Mouse (Mus musculus): ENCODE results near the gene Actl10. TPM values are rescaled to one million over a fixed set of nuclear protein-coding genes. Genes with fewer than 3 reads are reported as not detected.

Gene Actl10
- polyA plus RNA-seq, 1 experiment from 2014 or later: 0.15 TPM

DNA sequence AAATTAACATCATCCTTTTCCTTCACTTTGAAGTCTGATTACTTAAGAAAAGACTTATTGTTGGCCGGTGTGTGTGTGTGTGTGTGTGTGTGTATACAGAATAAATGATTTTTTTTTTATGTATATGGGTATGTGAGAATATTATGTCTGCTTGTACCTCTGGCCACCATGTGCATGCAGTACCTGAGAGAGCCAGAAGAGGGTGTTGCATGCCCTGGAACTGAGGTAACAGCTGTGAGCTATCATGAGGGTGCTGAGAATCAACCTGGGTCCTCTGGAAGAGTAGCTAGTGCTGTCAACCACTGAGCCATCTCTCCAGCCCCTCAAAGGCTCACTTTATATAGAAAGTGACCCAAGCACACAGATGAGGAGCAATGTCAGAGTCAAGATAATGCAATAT, 29.8 kb downstream of the Actl10 start:
- 94% methylated on average over 1 of the region's 1 CpGs for WGBS
- H3K27me3 ChIP-seq (replicated peaks; ENCODE audit: control insufficient read depth, insufficient read depth, low read length): no peaks in the 10 kb centered on the region
- peaks cover 27% of the 10 kb centered on the region for H3K4me1 ChIP-seq (ENCODE audit: control insufficient read depth, insufficient read depth, low read length)
- no peak overlapping the region for H3K9ac ChIP-seq (ENCODE audit: low read length)
- no peaks in the 10 kb centered on the region for H3K9me3 ChIP-seq (replicated peaks; ENCODE audit: control insufficient read depth, low read length)
- ATAC-seq (no peak), DNase-seq (ENCODE audit: low spot score) (no peak)
- H3K4me3 ChIP-seq (ENCODE audit: low read depth, low read length): no peak overlapping the region
- H3K36me3 ChIP-seq (ENCODE audit: control insufficient read depth, insufficient read depth, low read length): no peaks in the 10 kb centered on the region
- H3K4me2 ChIP-seq (ENCODE audit: low read length): no peak overlapping the region
- no peak overlapping the region for H3K27ac ChIP-seq (ENCODE audit: low read depth, low read length)

DNA sequence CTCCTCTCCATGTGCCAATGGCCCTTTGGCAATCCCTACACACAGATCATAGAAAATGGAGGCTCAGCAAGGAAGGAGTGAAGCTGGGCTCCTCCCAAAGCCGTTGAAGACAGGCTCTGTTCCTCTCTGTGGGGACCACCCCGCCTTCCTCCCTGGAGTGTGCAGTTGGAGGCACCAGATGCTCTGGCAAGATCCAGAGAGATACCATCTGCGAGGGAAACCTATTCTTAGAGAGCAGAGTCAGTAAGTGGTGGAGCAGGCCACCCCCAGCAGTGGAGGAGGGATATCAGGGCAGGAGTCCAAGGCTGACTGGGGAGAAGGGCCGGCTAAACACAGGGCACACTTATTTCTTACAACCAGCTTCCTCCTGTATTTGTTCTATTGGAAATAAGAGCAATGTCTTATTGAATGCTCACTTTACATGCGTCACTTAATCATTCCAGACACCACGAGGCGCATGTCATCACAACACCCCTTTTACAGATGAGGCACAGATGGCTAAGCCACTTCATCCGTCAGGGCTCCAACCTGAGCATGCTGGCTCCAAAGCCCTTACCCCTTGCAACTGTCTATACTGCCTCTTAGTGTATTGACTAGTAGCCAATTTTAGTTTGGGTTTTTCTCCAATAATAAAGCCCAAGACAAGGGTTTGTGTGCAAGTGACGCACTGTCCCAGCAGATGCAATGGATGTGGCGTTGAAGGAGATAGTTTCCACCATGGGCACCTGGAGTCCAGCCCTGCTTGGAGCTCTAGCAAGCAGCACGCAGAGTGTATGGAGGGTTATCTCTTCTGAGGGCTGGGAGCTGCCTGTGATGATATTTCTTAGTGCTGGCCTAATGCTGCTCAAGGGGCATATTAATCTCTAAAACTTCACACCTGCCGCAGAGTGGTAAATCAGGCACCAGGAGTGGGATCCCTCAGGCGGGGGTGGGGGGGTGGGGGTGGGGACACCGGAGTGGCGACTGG, 32.6 kb downstream of the Actl10 start:
- no peak overlapping the region for H3K9ac ChIP-seq (ENCODE audit: low read length)
- H3K4me2 ChIP-seq (ENCODE audit: low read length): no peak overlapping the region
- H3K27ac ChIP-seq (ENCODE audit: low read depth, low read length): peak overlapping the region; percentile 81
- no peak overlapping the region for H3K4me3 ChIP-seq (ENCODE audit: low read depth, low read length)
- WGBS: 53% methylated on average over 15 of the region's 15 CpGs
- peak; percentile 93 for DNase-seq (ENCODE audit: low spot score)
- peaks cover 22% of the 10 kb centered on the region for H3K4me1 ChIP-seq (ENCODE audit: control insufficient read depth, insufficient read depth, low read length)
- H3K36me3 ChIP-seq (ENCODE audit: control insufficient read depth, insufficient read depth, low read length): no peaks in the 10 kb centered on the region
- no peaks in the 10 kb centered on the region for H3K9me3 ChIP-seq (replicated peaks; ENCODE audit: control insufficient read depth, low read length)
- no peaks in the 10 kb centered on the region for H3K27me3 ChIP-seq (replicated peaks; ENCODE audit: control insufficient read depth, insufficient read depth, low read length)
- peak; percentile 97 for ATAC-seq

DNA sequence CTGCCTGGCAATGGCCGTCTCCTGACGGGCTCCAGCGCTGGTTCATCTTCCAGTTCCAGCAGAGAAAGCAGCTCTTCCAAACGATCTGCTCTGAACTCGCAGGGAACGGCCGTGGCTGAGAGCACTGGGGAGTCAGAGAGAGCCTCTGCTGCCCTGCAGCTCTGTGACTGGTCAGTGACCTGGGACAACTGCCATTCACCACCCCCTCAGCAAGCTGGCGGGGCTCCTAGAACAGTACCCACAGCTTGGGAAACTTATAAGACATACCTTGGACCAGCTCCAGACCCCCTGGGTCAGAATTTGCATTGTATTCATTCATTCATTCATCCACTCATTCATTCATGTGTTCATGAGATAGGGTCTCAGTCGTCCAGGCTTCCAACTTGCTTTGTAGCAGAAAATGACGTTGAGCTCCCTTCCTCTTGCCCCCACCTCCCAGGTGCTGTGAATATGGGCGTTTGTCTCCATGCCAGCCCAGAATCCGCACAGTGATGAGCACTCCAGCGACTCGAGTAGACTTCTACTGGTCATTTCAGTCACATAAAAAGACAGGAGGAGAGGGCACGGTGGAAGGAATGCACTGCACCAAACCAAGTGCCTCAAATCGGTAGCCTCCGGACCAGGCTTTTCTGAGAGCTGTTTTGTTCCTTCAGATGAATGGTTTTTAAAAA, 33.5 kb downstream of the Actl10 start:
- peaks cover 22% of the 10 kb centered on the region for H3K4me1 ChIP-seq (ENCODE audit: control insufficient read depth, insufficient read depth, low read length)
- no peak overlapping the region for H3K4me3 ChIP-seq (ENCODE audit: low read depth, low read length)
- no peaks in the 10 kb centered on the region for H3K36me3 ChIP-seq (ENCODE audit: control insufficient read depth, insufficient read depth, low read length)
- H3K27ac ChIP-seq (ENCODE audit: low read depth, low read length): peak overlapping the region; percentile 81; the same call in 1 of the 2 replicates
- no peaks in the 10 kb centered on the region for H3K27me3 ChIP-seq (replicated peaks; ENCODE audit: control insufficient read depth, insufficient read depth, low read length)
- no peak for ATAC-seq
- no peak for DNase-seq (ENCODE audit: low spot score)
- WGBS: 48% methylated on average over 17 of the region's 17 CpGs
- H3K9me3 ChIP-seq (replicated peaks; ENCODE audit: control insufficient read depth, low read length): no peaks in the 10 kb centered on the region
- no peak overlapping the region for H3K4me2 ChIP-seq (ENCODE audit: low read length)
- no peak overlapping the region for H3K9ac ChIP-seq (ENCODE audit: low read length)

DNA sequence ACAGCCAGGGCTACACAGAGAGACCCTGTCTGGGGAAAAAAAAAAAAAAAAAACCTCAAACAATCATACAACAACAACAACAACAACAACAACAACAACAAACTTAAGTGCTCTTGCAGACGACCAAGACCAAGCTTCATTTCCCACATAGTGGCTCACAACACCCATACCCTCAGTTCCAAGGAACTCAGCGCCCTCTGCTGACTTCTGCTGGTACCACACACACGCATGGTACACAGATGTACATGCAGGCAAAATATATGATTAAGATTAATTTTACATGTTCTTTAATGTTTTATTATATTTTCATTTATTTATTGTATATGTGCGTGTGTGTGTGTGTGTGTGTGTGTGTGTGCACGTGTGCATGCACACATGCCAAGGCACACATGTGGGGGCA, 34.8 kb downstream of the Actl10 start:
- Histone ChIP-seq H3K27ac (ENCODE audit: low read depth, low read length) (no peak overlapping the region), H3K4me3 (ENCODE audit: low read depth, low read length) (no peak overlapping the region), H3K36me3 (ENCODE audit: control insufficient read depth, insufficient read depth, low read length) (no peaks in the 10 kb centered on the region), H3K4me1 (ENCODE audit: control insufficient read depth, insufficient read depth, low read length) (peaks cover 22% of the 10 kb centered on the region), H3K9ac (ENCODE audit: low read length) (no peak overlapping the region), H3K27me3 (replicated peaks; ENCODE audit: control insufficient read depth, insufficient read depth, low read length) (no peaks in the 10 kb centered on the region), H3K9me3 (replicated peaks; ENCODE audit: control insufficient read depth, low read length) (no peaks in the 10 kb centered on the region), H3K4me2 (ENCODE audit: low read length) (no peak overlapping the region)
- ATAC-seq (no peak), DNase-seq (ENCODE audit: low spot score) (peak; percentile 54)
- WGBS: 74% methylated on average over 5 of the region's 5 CpGs

DNA sequence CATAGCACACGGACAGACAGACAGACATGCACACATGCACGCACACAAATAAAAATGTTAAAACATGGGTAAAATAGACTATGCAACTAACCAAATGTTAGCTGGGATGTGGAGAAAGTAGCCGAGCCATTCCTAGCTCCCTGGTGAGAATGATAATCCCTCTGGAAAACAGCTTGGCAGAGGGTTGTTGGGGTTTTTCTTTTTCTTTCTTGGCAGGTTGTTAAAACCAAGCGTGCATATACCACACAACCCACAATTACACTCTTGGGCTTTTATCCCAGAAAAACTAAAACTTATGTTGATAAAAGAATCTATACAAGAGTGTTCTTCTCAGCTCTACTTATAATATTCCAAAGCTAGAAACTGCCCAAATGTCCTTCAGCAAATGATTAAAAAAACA, 37.5 kb downstream of the Actl10 start:
- Histone ChIP-seq H3K4me2 (ENCODE audit: low read length) (no peak overlapping the region), H3K27me3 (replicated peaks; ENCODE audit: control insufficient read depth, insufficient read depth, low read length) (no peaks in the 10 kb centered on the region), H3K36me3 (ENCODE audit: control insufficient read depth, insufficient read depth, low read length) (no peaks in the 10 kb centered on the region), H3K4me3 (ENCODE audit: low read depth, low read length) (no peak overlapping the region), H3K9me3 (replicated peaks; ENCODE audit: control insufficient read depth, low read length) (peaks cover 3% of the 10 kb centered on the region; the same call in 1 of the 2 replicates), H3K4me1 (ENCODE audit: control insufficient read depth, insufficient read depth, low read length) (peaks cover 18% of the 10 kb centered on the region), H3K9ac (ENCODE audit: low read length) (no peak overlapping the region), H3K27ac (ENCODE audit: low read depth, low read length) (no peak overlapping the region)
- WGBS: 77% methylated on average over 4 of the region's 4 CpGs
- no peak for ATAC-seq
- DNase-seq (ENCODE audit: low spot score): no peak

DNA sequence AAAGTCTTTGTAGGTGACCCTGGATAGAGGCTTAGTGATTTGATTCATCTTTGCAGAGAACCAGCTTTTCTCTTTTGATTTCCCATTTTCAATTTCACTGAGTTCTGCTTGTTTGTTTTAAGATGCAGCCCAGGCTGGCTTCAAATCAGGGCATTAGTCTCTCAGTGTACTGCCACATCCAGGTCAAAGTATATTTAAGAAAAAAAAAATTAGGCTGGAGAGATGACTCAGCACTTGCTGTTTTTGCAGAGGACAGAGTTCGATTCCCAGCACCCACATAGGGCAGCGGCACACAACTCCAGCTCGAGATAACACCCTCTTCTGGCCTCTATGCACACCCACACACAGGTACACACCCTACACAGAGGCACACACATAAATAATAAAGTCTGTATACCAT, 39.7 kb downstream of the Actl10 start:
- Histone ChIP-seq H3K9ac (ENCODE audit: low read length) (no peak overlapping the region), H3K36me3 (ENCODE audit: control insufficient read depth, insufficient read depth, low read length) (no peaks in the 10 kb centered on the region), H3K4me1 (ENCODE audit: control insufficient read depth, insufficient read depth, low read length) (no peaks in the 10 kb centered on the region), H3K27me3 (replicated peaks; ENCODE audit: control insufficient read depth, insufficient read depth, low read length) (no peaks in the 10 kb centered on the region), H3K4me2 (ENCODE audit: low read length) (no peak overlapping the region), H3K9me3 (replicated peaks; ENCODE audit: control insufficient read depth, low read length) (peaks cover 3% of the 10 kb centered on the region; the same call in 1 of the 2 replicates), H3K4me3 (ENCODE audit: low read depth, low read length) (no peak overlapping the region), H3K27ac (ENCODE audit: low read depth, low read length) (no peak overlapping the region)
- WGBS: 82% methylated on average over 3 of the region's 3 CpGs
- ATAC-seq (no peak), DNase-seq (ENCODE audit: low spot score) (no peak)

DNA sequence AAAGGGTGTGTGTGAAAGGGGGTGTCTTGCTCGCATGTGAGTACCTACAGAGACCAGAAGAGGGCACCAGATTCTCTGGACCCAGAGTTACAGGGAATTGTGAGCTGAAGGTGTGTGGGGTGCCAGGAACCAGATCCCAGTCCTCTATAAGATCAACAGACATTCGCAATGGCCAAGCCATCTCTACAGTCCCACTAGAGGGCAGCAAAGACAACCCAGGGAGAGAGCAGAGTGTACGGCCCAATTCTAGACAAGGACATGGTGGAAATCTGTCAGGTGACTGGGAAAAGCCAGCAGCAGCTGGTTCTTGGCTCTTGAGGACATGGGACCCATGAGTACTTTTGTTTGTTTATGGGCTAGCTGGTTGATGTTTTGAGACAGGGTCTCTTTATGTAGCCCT, 41.4 kb downstream of the Actl10 start:
- ATAC-seq: no peak
- WGBS: 70% methylated on average over 3 of the region's 3 CpGs
- Histone ChIP-seq H3K4me3 (ENCODE audit: low read depth, low read length) (no peak overlapping the region), H3K27me3 (replicated peaks; ENCODE audit: control insufficient read depth, insufficient read depth, low read length) (no peaks in the 10 kb centered on the region), H3K9me3 (replicated peaks; ENCODE audit: control insufficient read depth, low read length) (peaks cover 3% of the 10 kb centered on the region; the same call in 1 of the 2 replicates), H3K36me3 (ENCODE audit: control insufficient read depth, insufficient read depth, low read length) (no peaks in the 10 kb centered on the region), H3K4me2 (ENCODE audit: low read length) (no peak overlapping the region), H3K9ac (ENCODE audit: low read length) (no peak overlapping the region), H3K4me1 (ENCODE audit: control insufficient read depth, insufficient read depth, low read length) (no peaks in the 10 kb centered on the region), H3K27ac (ENCODE audit: low read depth, low read length) (no peak overlapping the region)
- DNase-seq (ENCODE audit: low spot score): peak; percentile 46

DNA sequence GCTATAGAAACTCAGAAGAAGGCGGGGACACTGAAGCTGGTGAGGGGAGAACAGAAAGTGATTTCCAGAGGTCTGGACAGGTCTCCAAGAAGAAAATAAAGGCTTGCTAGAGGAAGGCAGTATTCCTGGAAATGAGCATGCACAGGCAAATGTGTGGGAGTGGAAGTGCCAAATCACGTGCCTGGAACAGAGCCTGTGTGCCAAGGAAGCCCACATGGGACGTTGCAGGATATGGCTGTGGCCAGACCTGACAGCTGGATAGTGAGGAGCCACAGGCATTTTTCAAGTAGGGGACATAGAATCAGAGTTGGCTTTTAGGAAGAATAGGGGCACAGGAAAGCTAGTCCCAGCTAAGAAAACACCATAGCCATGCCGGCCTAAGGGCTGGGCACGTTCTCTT, 44.2 kb downstream of the Actl10 start:
- Histone ChIP-seq H3K9ac (ENCODE audit: low read length) (no peak overlapping the region), H3K27me3 (replicated peaks; ENCODE audit: control insufficient read depth, insufficient read depth, low read length) (no peaks in the 10 kb centered on the region), H3K4me1 (ENCODE audit: control insufficient read depth, insufficient read depth, low read length) (no peaks in the 10 kb centered on the region), H3K4me3 (ENCODE audit: low read depth, low read length) (no peak overlapping the region), H3K36me3 (ENCODE audit: control insufficient read depth, insufficient read depth, low read length) (no peaks in the 10 kb centered on the region), H3K27ac (ENCODE audit: low read depth, low read length) (no peak overlapping the region), H3K9me3 (replicated peaks; ENCODE audit: control insufficient read depth, low read length) (peaks cover 3% of the 10 kb centered on the region; the same call in 1 of the 2 replicates), H3K4me2 (ENCODE audit: low read length) (no peak overlapping the region)
- 83% methylated on average over 5 of the region's 5 CpGs for WGBS
- DNase-seq (ENCODE audit: low spot score): peak; percentile 44
- no peak for ATAC-seq

DNA sequence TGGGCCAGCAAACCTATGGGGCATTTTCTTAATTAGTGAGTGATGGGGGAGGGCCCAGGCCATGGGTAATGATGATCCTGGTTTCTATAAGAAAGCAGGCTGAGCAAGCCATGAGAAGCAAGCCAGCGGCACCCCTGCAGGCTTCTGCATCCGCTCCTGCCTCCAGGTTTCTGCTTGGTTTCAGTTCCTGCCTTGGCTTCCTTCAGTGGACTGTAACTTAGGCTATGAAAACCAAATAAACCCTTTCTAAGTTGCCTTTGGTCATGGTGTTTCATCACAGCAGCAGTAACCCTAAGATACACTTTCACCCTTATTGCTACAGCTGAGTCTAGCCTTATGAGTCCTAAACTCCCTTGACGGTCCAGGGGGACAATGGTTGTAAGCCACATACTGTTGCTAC, 45.8 kb downstream of the Actl10 start:
- ATAC-seq: no peak
- Histone ChIP-seq H3K36me3 (ENCODE audit: control insufficient read depth, insufficient read depth, low read length) (no peaks in the 10 kb centered on the region), H3K4me3 (ENCODE audit: low read depth, low read length) (no peak overlapping the region), H3K27me3 (replicated peaks; ENCODE audit: control insufficient read depth, insufficient read depth, low read length) (no peaks in the 10 kb centered on the region), H3K9me3 (replicated peaks; ENCODE audit: control insufficient read depth, low read length) (peaks cover 3% of the 10 kb centered on the region; the same call in 1 of the 2 replicates), H3K27ac (ENCODE audit: low read depth, low read length) (no peak overlapping the region), H3K4me1 (ENCODE audit: control insufficient read depth, insufficient read depth, low read length) (no peaks in the 10 kb centered on the region), H3K4me2 (ENCODE audit: low read length) (no peak overlapping the region), H3K9ac (ENCODE audit: low read length) (no peak overlapping the region)
- no peak for DNase-seq (ENCODE audit: low spot score)
- WGBS: 88% methylated on average over 3 of the region's 3 CpGs
